Mouse (Mus musculus) kidney, embryonic 14.5 days (tissue): ENCODE data around the gene Gm1673. TPM values are rescaled to one million over a fixed set of nuclear protein-coding genes. Genes with fewer than 3 reads are reported as not detected.

Experiments
- ATAC-seq: fragments of 200-750 bp; cut with Nextera tagmentation; 2 replicates; pipeline ENCODE4 v1.8.0; 2017; ENCODE audit warnings: moderate number of reproducible peaks, mild to moderate bottlenecking, moderate TSS enrichment, moderate library complexity; ENCODE audit not compliant: low FRiP score, low TSS enrichment
- H3K27ac ChIP-seq: fragments of 300-500 bp; sonication (generic); 2 replicates; pipeline ENCODE4 v1.5.1; 2014; ENCODE audit warnings: low read depth, mild to moderate bottlenecking, low read length, moderate library complexity, mixed read lengths
- H3K27me3 ChIP-seq: fragments of 300-500 bp; sonication (generic); 2 replicates; pipeline ENCODE4 v1.6.1; 2014; ENCODE audit warnings: mild to moderate bottlenecking, low read length; ENCODE audit not compliant: control insufficient read depth, insufficient read depth
- H3K36me3 ChIP-seq: fragments of 300-500 bp; sonication (generic); 2 replicates; pipeline ENCODE4 v1.6.1; 2014; ENCODE audit warnings: low read length, mixed read lengths; ENCODE audit not compliant: control insufficient read depth, insufficient read depth
- H3K4me1 ChIP-seq: fragments of 300-500 bp; sonication (generic); 2 replicates; pipeline ENCODE4 v1.6.1; 2014; ENCODE audit warnings: low read length, mixed read lengths; ENCODE audit not compliant: control insufficient read depth, insufficient read depth
- H3K4me2 ChIP-seq: fragments of 300-500 bp; sonication (generic); replicated peaks from 2 replicates; pipeline ENCODE4 v1.6.1; 2014; ENCODE audit warnings: low read depth, mild to moderate bottlenecking, low read length
- H3K4me3 ChIP-seq: fragments of 300-500 bp; sonication (generic); 2 replicates; pipeline ENCODE4 v1.5.1; 2014; ENCODE audit warnings: mild to moderate bottlenecking, low read length
- H3K9ac ChIP-seq: fragments of 300-500 bp; sonication (generic); 2 replicates; pipeline ENCODE4 v1.6.1; 2014; ENCODE audit warnings: low read depth, mild to moderate bottlenecking, low read length, moderate library complexity
- H3K9me3 ChIP-seq: fragments of 300-500 bp; sonication (generic); 2 replicates; pipeline ENCODE4 v1.6.1; 2016; ENCODE audit warnings: low read length; ENCODE audit not compliant: control insufficient read depth
- WGBS: fragments of 180-500 bp; shearing (Covaris S2); extraction: QIAGEN DNeasy Blood & Tissue Kit; methylation state at CpG from one replicate; pipeline ENCODE4 v1.1.7; 2014; 5-methylcytosine and 5-hydroxymethylcytosine counted together
- polyA plus RNA-seq: library from polyadenylated mRNA; unstranded; fragments of >200 nt; fragmentation: Nextera tagmentation; extraction: Ambion mirVana; gene quantifications from 2 replicates; pipeline ENCODE4 v1.2.1, GENCODE M21; 2014

The Gm1673 gene
- polyA plus RNA-seq, 1 experiment from 2014 or later, result 79.8 TPM

- H3K27me3 ChIP-seq, result no peaks in the 10 kb centered on the region
- peaks cover 20% of the 10 kb centered on the region for H3K9me3 ChIP-seq
- H3K9ac ChIP-seq, result no peak overlapping the region
- no peak overlapping the region for H3K4me3 ChIP-seq
- no peaks in the 10 kb centered on the region for H3K4me1 ChIP-seq
- WGBS, result 93% methylated on average over 4 of the region's 4 CpGs
- no peak for ATAC-seq
- no peak overlapping the region for H3K4me2 ChIP-seq
- no peak overlapping the region for H3K27ac ChIP-seq
- no peaks in the 10 kb centered on the region for H3K36me3 ChIP-seq
Measured at GRCm38 (mm10) chr5:33948314-33948713, 34.9 kb upstream of the Gm1673 start.

- Histone ChIP-seq H3K9me3 (peaks cover 21% of the 10 kb centered on the region), H3K27me3 (no peaks in the 10 kb centered on the region), H3K4me1 (no peaks in the 10 kb centered on the region), H3K36me3 (no peaks in the 10 kb centered on the region), H3K27ac (no peak overlapping the region), H3K4me3 (no peak overlapping the region), H3K4me2 (no peak overlapping the region), H3K9ac (no peak overlapping the region)
- no peak for ATAC-seq
- 91% methylated on average over 17 of the region's 17 CpGs for WGBS
Measured at GRCm38 (mm10) chr5:33953471-33954185, 29.6 kb upstream of the Gm1673 start.

- H3K27ac ChIP-seq, result no peak overlapping the region
- H3K4me1 ChIP-seq, result no peaks in the 10 kb centered on the region
- no peak overlapping the region for H3K9ac ChIP-seq
- H3K36me3 ChIP-seq, result no peaks in the 10 kb centered on the region
- no peak overlapping the region for H3K4me3 ChIP-seq
- H3K4me2 ChIP-seq, result no peak overlapping the region
- WGBS, result 46% methylated on average over 10 of the region's 10 CpGs
- ATAC-seq, result no peak
- H3K27me3 ChIP-seq, result no peaks in the 10 kb centered on the region
- peaks cover 21% of the 10 kb centered on the region for H3K9me3 ChIP-seq
Measured at GRCm38 (mm10) chr5:33954354-33954753, 28.9 kb upstream of the Gm1673 start.

GRCm38 (mm10) chr5:33955868-33956267 is 27.4 kb upstream of the Gm1673 start:
- H3K4me2 ChIP-seq, result no peak overlapping the region
- no peak for ATAC-seq
- WGBS, result 59% methylated on average over 4 of the region's 4 CpGs
- no peaks in the 10 kb centered on the region for H3K36me3 ChIP-seq
- peaks cover 21% of the 10 kb centered on the region for H3K9me3 ChIP-seq
- H3K4me1 ChIP-seq, result no peaks in the 10 kb centered on the region
- H3K9ac ChIP-seq, result no peak overlapping the region
- no peaks in the 10 kb centered on the region for H3K27me3 ChIP-seq
- H3K27ac ChIP-seq, result no peak overlapping the region
- no peak overlapping the region for H3K4me3 ChIP-seq

GRCm38 (mm10) chr5:33959382-33959781 is 23.9 kb upstream of the Gm1673 start:
- Histone ChIP-seq H3K27me3 (no peaks in the 10 kb centered on the region), H3K27ac (no peak overlapping the region), H3K4me2 (no peak overlapping the region), H3K36me3 (no peaks in the 10 kb centered on the region), H3K9me3 (peaks cover 10% of the 10 kb centered on the region), H3K9ac (no peak overlapping the region), H3K4me3 (no peak overlapping the region), H3K4me1 (no peaks in the 10 kb centered on the region)
- no peak for ATAC-seq
- 72% methylated on average over 4 of the region's 4 CpGs for WGBS

GRCm38 (mm10) chr5:33974736-33975135 is 8.5 kb upstream of the Gm1673 start:
- 72% methylated on average over 2 of the region's 2 CpGs for WGBS
- Histone ChIP-seq H3K4me3 (no peak overlapping the region), H3K36me3 (no peaks in the 10 kb centered on the region), H3K4me2 (no peak overlapping the region), H3K27me3 (no peaks in the 10 kb centered on the region), H3K9ac (no peak overlapping the region), H3K27ac (no peak overlapping the region), H3K4me1 (no peaks in the 10 kb centered on the region), H3K9me3 (no peaks in the 10 kb centered on the region)
- ATAC-seq, result no peak

GRCm38 (mm10) chr5:33976267-33976666 is 7.0 kb upstream of the Gm1673 start:
- no peak overlapping the region for H3K27ac ChIP-seq
- WGBS, result 54% methylated on average over 3 of the region's 3 CpGs
- H3K27me3 ChIP-seq, result no peaks in the 10 kb centered on the region
- H3K4me1 ChIP-seq, result no peaks in the 10 kb centered on the region
- no peaks in the 10 kb centered on the region for H3K9me3 ChIP-seq
- H3K4me2 ChIP-seq, result no peak overlapping the region
- no peak overlapping the region for H3K4me3 ChIP-seq
- ATAC-seq, result no peak
- H3K36me3 ChIP-seq, result no peaks in the 10 kb centered on the region
- no peak overlapping the region for H3K9ac ChIP-seq

GRCm38 (mm10) chr5:33982731-33983259 is 438 bp upstream of the Gm1673 start:
- peak; percentile 37 for ATAC-seq
- Histone ChIP-seq H3K27me3 (peaks cover 3% of the 10 kb centered on the region; the same call in 1 of the 2 replicates), H3K9me3 (no peaks in the 10 kb centered on the region), H3K9ac (peak overlapping the region; percentile 74), H3K27ac (0 out of 2 replicates have a peak overlapping the region, but pooled peaks have one; percentile 43), H3K36me3 (no peaks in the 10 kb centered on the region), H3K4me3 (peak overlapping the region; percentile 91), H3K4me1 (0 out of 2 replicates have a peak, but pooled peaks cover 7% of the 10 kb centered on the region), H3K4me2 (peak overlapping the region; percentile 94)
- WGBS, result 3% methylated on average over 26 of the region's 26 CpGs
